In genomic region chr5:92358033-92358432, GRCm38 (mm10) we compare ENCODE assay signal across 12 mouse cellular contexts. TPM values are rescaled to one million over a fixed set of nuclear protein-coding genes. Genes with fewer than 3 reads are reported as not detected.
DNase-seq lines count a peak whose midpoint lies in the region; ATAC-seq and TF ChIP-seq lines count a peak whose summit lies in the region.
"Had no signal": no experiment of that assay in that cellular context is flagged by ENCODE, and none has a peak within 500 bp of the region (broad histone marks: within the 10 kb centered on the region; RNA-seq: fewer than 3 reads in every experiment).

No protein-coding gene starts in this region.

- H3K9ac ChIP-seq in kidney, postnatal 0 days (ENCODE audit: low read depth, low read length), result no peak overlapping the region
- H3K9ac ChIP-seq in ES-E14 (ENCODE audit: insufficient read depth, low read depth, low read length, poor library complexity, severe bottlenecking), result no peak overlapping the region
- H3K9ac ChIP-seq: forebrain, embryonic 15.5 days had no signal

- H3K27me3 ChIP-seq in kidney, postnatal 0 days (ENCODE audit: insufficient read depth, low read length), result no peaks in the 10 kb centered on the region
- H3K27me3 ChIP-seq in kidney, adult 2 months (replicated peaks; ENCODE audit: control insufficient read depth, insufficient read depth, low read length), result no peaks in the 10 kb centered on the region
- H3K27me3 ChIP-seq: forebrain, embryonic 15.5 days had no signal

- 14% methylated on average over 11 of the region's 12 CpGs for WGBS in kidney, postnatal 0 days
- WGBS in kidney, adult 2 months, result 18% methylated on average over 12 of the region's 12 CpGs

- ATAC-seq in kidney, postnatal 0 days (replicated peaks; ENCODE audit: low FRiP score, low read depth), result no peak
- peak; percentile 39; the same call in 1 of the 2 replicates for ATAC-seq in megakaryocyte, adult 5-6 weeks (ENCODE audit: poor library complexity, severe bottlenecking)
- ATAC-seq: forebrain, embryonic 15.5 days had no signal

- no peak overlapping the region for H3K27ac ChIP-seq in kidney, postnatal 0 days
- no peak overlapping the region for H3K27ac ChIP-seq in kidney, adult 2 months (ENCODE audit: insufficient read depth, low read depth, low read length)
- H3K27ac ChIP-seq in ES-E14 (ENCODE audit: insufficient read depth, low read depth, low read length, poor library complexity, severe bottlenecking), result no peak overlapping the region
- H3K27ac ChIP-seq: forebrain, embryonic 15.5 days had no signal

- no peaks in the 10 kb centered on the region for H3K36me3 ChIP-seq in kidney, postnatal 0 days (ENCODE audit: insufficient read depth, low read length)
- no peaks in the 10 kb centered on the region for H3K36me3 ChIP-seq in kidney, adult 2 months (ENCODE audit: control insufficient read depth, insufficient read depth, low read length)
- no peaks in the 10 kb centered on the region for H3K36me3 ChIP-seq in ES-E14 (ENCODE audit: control insufficient read depth, insufficient read depth, low read length, poor library complexity, severe bottlenecking)
- H3K36me3 ChIP-seq: forebrain, embryonic 15.5 days had no signal

- no peak for TF ChIP-seq POLR2A in kidney, adult 2 months (IDR thresholded peaks at IDR 0.05; ENCODE audit: low read depth, low read length)

- in situ Hi-C loops in ES-E14 (cut with MboI; ENCODE audit: low sequenced_read_pairs in 2 of 2, unreplicated experiment in 2 of 2), result no loop called here

- H3K4me1 ChIP-seq in kidney, postnatal 0 days (replicated peaks; ENCODE audit: insufficient read depth, low read length), result no peaks in the 10 kb centered on the region
- H3K4me1 ChIP-seq in kidney, adult 2 months (ENCODE audit: control insufficient read depth, insufficient read depth, low read length), result peaks cover 5% of the 10 kb centered on the region; the same call in 1 of the 2 replicates
- peaks cover 0 to under 1% of the 10 kb centered on the region in 2 experiments; a peak in 1 of 4 replicates for H3K4me1 ChIP-seq in ES-E14 (ENCODE audit: control insufficient read depth in 2 of 2, insufficient read depth in 2 of 2, low read length in 2 of 2, poor library complexity in 1 of 2)
- H3K4me1 ChIP-seq: forebrain, embryonic 15.5 days had no signal

- H3K4me3 ChIP-seq in kidney, postnatal 0 days (replicated peaks; ENCODE audit: low read depth, low read length), result no peak overlapping the region
- no peak overlapping the region for H3K4me3 ChIP-seq in kidney, adult 2 months (ENCODE audit: insufficient read depth, low read depth, low read length)
- H3K4me3 ChIP-seq in ES-E14 (ENCODE audit: insufficient read depth in 1 of 2, low read depth in 1 of 2, low read length in 2 of 2, poor library complexity in 1 of 2, severe bottlenecking in 1 of 2), result no peak overlapping the region
- H3K4me3 ChIP-seq: forebrain, embryonic 15.5 days had no signal

- no peaks in the 10 kb centered on the region for H3K9me3 ChIP-seq in kidney, postnatal 0 days (replicated peaks; ENCODE audit: low read length)
- no peaks in the 10 kb centered on the region for H3K9me3 ChIP-seq in ES-E14 (ENCODE audit: control insufficient read depth, insufficient read depth, low read depth, low read length)
- H3K9me3 ChIP-seq: forebrain, embryonic 15.5 days had no signal

- peak; percentile 70 for DNase-seq in kidney, postnatal 0 days (ENCODE audit: low spot score)
- DNase-seq in kidney, adult 2 months, result no peak
- DNase-seq in ES-E14 (ENCODE audit: low read depth, low spot score), result peak; percentile 40
- peak; percentile 79 for DNase-seq in adrenal gland, postnatal 14 days
- DNase-seq in frontal cortex, postnatal 10 days (ENCODE audit: low spot score in 2 of 2), result no peak
- DNase-seq in layer of hippocampus, adult 18-20 months (ENCODE audit: low spot score in 2 of 2), result no peak
- DNase-seq in retina, postnatal 1 day, result no peak
- DNase-seq: cerebellum, adult 9-11 months; thymus, postnatal 25 days had no signal

- no peak overlapping the region for H3K4me2 ChIP-seq in kidney, postnatal 0 days (ENCODE audit: low read length)
- H3K4me2 ChIP-seq: forebrain, embryonic 15.5 days had no signal

- no peak for TF ChIP-seq CTCF in kidney, postnatal 0 days (IDR thresholded peaks at IDR 0.05; ENCODE audit: low read depth)
- TF ChIP-seq CTCF in kidney, adult 2 months (conservative IDR thresholded peaks at IDR 0.05; ENCODE audit: insufficient read depth, insufficient read length, low read depth, low read length), result no peak

TF ChIP-seq in ES-E14, 5 proteins besides CTCF, POLR2A, EP300 and RAD21:
- no peak for TF ChIP-seq HCFC1 (IDR thresholded peaks at IDR 0.05; ENCODE audit: borderline replicate concordance, insufficient read depth, low read length)
- no peak for TF ChIP-seq CHD2 (IDR thresholded peaks at IDR 0.05; ENCODE audit: low read depth, low read length)
- no peak for TF ChIP-seq ZNF384 (IDR thresholded peaks at IDR 0.05; ENCODE audit: low read depth, low read length)
- no peak for TF ChIP-seq MAFK (IDR thresholded peaks at IDR 0.05; ENCODE audit: insufficient read depth, low read depth, low read length)
- no peak for TF ChIP-seq ZC3H11A (IDR thresholded peaks at IDR 0.05; ENCODE audit: borderline replicate concordance, low read depth, low read length)

RNA-seq across cellular contexts. Expression of gene Cxcl10, which starts 9.3 kb away (rescaled TPM):
- polyA plus RNA-seq in kidney, postnatal 0 days (2015; fragmentation: Nextera tagmentation; extraction: Ambion mirVana), result 3.4 and 3.8 TPM in 2 replicates
- 10.2 and 16.6 TPM in 2 replicates for polyA plus RNA-seq in kidney, adult 2 months (2012; rRNA removed)
- total RNA-seq in ES-E14 (2012; rRNA removed), result 3.3 and 4.0 TPM in 2 replicates
- 0.52 and 3.2 TPM in 2 replicates for total RNA-seq in adrenal gland, postnatal 14 days (2021)
- 27.7 and 36.5 TPM in 2 replicates for total RNA-seq in megakaryocyte, adult 5-6 weeks (2015)
- total RNA-seq in megakaryocyte, adult 5-6 weeks (2017), result 7.3 and 7.4 TPM in 2 replicates
- total RNA-seq in layer of hippocampus, adult 18-20 months (2021), result not detected
- total RNA-seq: midbrain, postnatal 0 days had no signal

RNA-seq across cellular contexts. Expression of gene Art3, which starts 26.4 kb away (rescaled TPM):
- 8.0 and 9.2 TPM in 2 replicates for polyA plus RNA-seq in kidney, postnatal 0 days (2015; fragmentation: Nextera tagmentation; extraction: Ambion mirVana)
- 7.1 and 8.8 TPM in 2 replicates for polyA plus RNA-seq in kidney, adult 2 months (2012; rRNA removed)
- total RNA-seq in ES-E14 (2012; rRNA removed), result 0.71 and 0.74 TPM in 2 replicates
- 91.5 and 131 TPM in 2 replicates for total RNA-seq in adrenal gland, postnatal 14 days (2021)
- total RNA-seq in megakaryocyte, adult 5-6 weeks (2015), result not detected in 2 replicates
- total RNA-seq in megakaryocyte, adult 5-6 weeks (2017), result not detected in 2 replicates
- total RNA-seq in layer of hippocampus, adult 18-20 months (2021), result 1 to 10 TPM; 2.2 to 4.2 TPM

RNA-seq across cellular contexts. Expression of gene Cxcl9, which starts 30.2 kb away (rescaled TPM):
- polyA plus RNA-seq in kidney, postnatal 0 days (2015; fragmentation: Nextera tagmentation; extraction: Ambion mirVana), result 0.08 and 0.13 TPM in 2 replicates
- polyA plus RNA-seq in kidney, adult 2 months (2012; rRNA removed), result 8.2 and 14.6 TPM in 2 replicates
- not detected in 2 replicates for total RNA-seq in ES-E14 (2012; rRNA removed)
- 1.0 and 2.1 TPM in 2 replicates for total RNA-seq in adrenal gland, postnatal 14 days (2021)
- total RNA-seq in megakaryocyte, adult 5-6 weeks (2015), result 0.14 and 0.45 TPM in 2 replicates
- 0.61 and 10.7 TPM in 2 replicates for total RNA-seq in megakaryocyte, adult 5-6 weeks (2017)
- total RNA-seq in layer of hippocampus, adult 18-20 months (2021), result not detected
- total RNA-seq: midbrain, postnatal 0 days had no signal
- polyA plus RNA-seq: forebrain, embryonic 15.5 days; midbrain, postnatal 0 days had no signal

RNA-seq across cellular contexts. Expression of gene Sdad1, which starts 47.8 kb away (rescaled TPM):
- 33.8 and 34.8 TPM in 2 replicates for polyA plus RNA-seq in kidney, postnatal 0 days (2015; fragmentation: Nextera tagmentation; extraction: Ambion mirVana)
- polyA plus RNA-seq in kidney, adult 2 months (2012; rRNA removed), result 6.1 and 7.0 TPM in 2 replicates
- 63.9 and 74.0 TPM in 2 replicates for total RNA-seq in ES-E14 (2012; rRNA removed)
- total RNA-seq in adrenal gland, postnatal 14 days (2021), result 30.5 and 42.2 TPM in 2 replicates
- 21.6 and 32.1 TPM in 2 replicates for total RNA-seq in megakaryocyte, adult 5-6 weeks (2015)
- 38.3 and 50.1 TPM in 2 replicates for total RNA-seq in megakaryocyte, adult 5-6 weeks (2017)
- 10 to 100 TPM; 20.3 to 21.5 TPM for total RNA-seq in layer of hippocampus, adult 18-20 months (2021)

Comparison
In these comparisons a context has a peak if more than half of its experiments do, and no peak if none do; other contexts are left out.
1. DNase-seq: peak in kidney, postnatal 0 days (single experiment), ES-E14 (single experiment) and adrenal gland, postnatal 14 days (single experiment); none in kidney, adult 2 months (single experiment), frontal cortex, postnatal 10 days (0 of 2), layer of hippocampus, adult 18-20 months (0 of 2) and retina, postnatal 1 day (single experiment).
2. RNA of gene Art3, which starts 26.4 kb away (total RNA-seq): 91.5 to 131 TPM in adrenal gland, postnatal 14 days; 2.2 to 4.2 TPM in layer of hippocampus, adult 18-20 months, 0.71 to 0.74 TPM in ES-E14 and not detected in megakaryocyte, adult 5-6 weeks; every median in the first group is over 10 times any median in the second.